Mouse (Mus musculus): Measurements from ENCODE around the gene Col23a1. TPM values are rescaled to one million over a fixed set of nuclear protein-coding genes. Genes with fewer than 3 reads are reported as not detected.
A peak's percentile ranks its signal among the peaks of the same experiment; 100 is the strongest.

The Col23a1 gene
- polyA plus RNA-seq, 1 experiment from 2014 or later = 12.3 TPM

GRCm38 (mm10) chr11:51551253-51551652, 261.5 kb downstream of the Col23a1 start:
- Histone ChIP-seq H3K9me3 (ENCODE audit: control insufficient read depth, low read length) (no peaks in the 10 kb centered on the region), H3K9ac (ENCODE audit: low read depth, low read length) (no peak overlapping the region), H3K4me1 (ENCODE audit: control insufficient read depth, insufficient read depth, low read length) (peaks cover 12% of the 10 kb centered on the region), H3K4me2 (replicated peaks; ENCODE audit: low read depth, low read length) (no peak overlapping the region), H3K4me3 (ENCODE audit: low read length) (no peak overlapping the region), H3K27ac (ENCODE audit: low read depth, low read length) (0 out of 2 replicates have a peak overlapping the region, but pooled peaks have one; percentile 47), H3K36me3 (ENCODE audit: control insufficient read depth, insufficient read depth, low read length) (no peaks in the 10 kb centered on the region), H3K27me3 (ENCODE audit: control insufficient read depth, insufficient read depth, low read length) (no peaks in the 10 kb centered on the region)
- WGBS = 47% methylated on average over 5 of the region's 5 CpGs
- 0 out of 2 replicates have a peak, but pooled peaks have one; percentile 68 for ATAC-seq (ENCODE audit: low FRiP score, low TSS enrichment)

- H3K27ac ChIP-seq (ENCODE audit: low read depth, low read length) = no peak overlapping the region
- no peaks in the 10 kb centered on the region for H3K36me3 ChIP-seq (ENCODE audit: control insufficient read depth, insufficient read depth, low read length)
- no peaks in the 10 kb centered on the region for H3K9me3 ChIP-seq (ENCODE audit: control insufficient read depth, low read length)
- H3K9ac ChIP-seq (ENCODE audit: low read depth, low read length) = no peak overlapping the region
- 54% methylated on average over 3 of the region's 3 CpGs for WGBS
- H3K27me3 ChIP-seq (ENCODE audit: control insufficient read depth, insufficient read depth, low read length) = no peaks in the 10 kb centered on the region
- H3K4me1 ChIP-seq (ENCODE audit: control insufficient read depth, insufficient read depth, low read length) = peaks cover 12% of the 10 kb centered on the region
- H3K4me2 ChIP-seq (replicated peaks; ENCODE audit: low read depth, low read length) = no peak overlapping the region
- H3K4me3 ChIP-seq (ENCODE audit: low read length) = no peak overlapping the region
- no peak for ATAC-seq (ENCODE audit: low FRiP score, low TSS enrichment)
Observed at GRCm38 (mm10) chr11:51552091-51552490, 262.4 kb downstream of the Col23a1 start.

GRCm38 (mm10) chr11:51554590-51554989, 264.9 kb downstream of the Col23a1 start:
- Histone ChIP-seq H3K27me3 (ENCODE audit: control insufficient read depth, insufficient read depth, low read length) (no peaks in the 10 kb centered on the region), H3K9me3 (ENCODE audit: control insufficient read depth, low read length) (no peaks in the 10 kb centered on the region), H3K36me3 (ENCODE audit: control insufficient read depth, insufficient read depth, low read length) (no peaks in the 10 kb centered on the region), H3K4me1 (ENCODE audit: control insufficient read depth, insufficient read depth, low read length) (peaks cover 12% of the 10 kb centered on the region), H3K9ac (ENCODE audit: low read depth, low read length) (no peak overlapping the region), H3K27ac (ENCODE audit: low read depth, low read length) (no peak overlapping the region), H3K4me2 (replicated peaks; ENCODE audit: low read depth, low read length) (no peak overlapping the region), H3K4me3 (ENCODE audit: low read length) (no peak overlapping the region)
- 74% methylated on average over 9 of the region's 10 CpGs for WGBS
- ATAC-seq (ENCODE audit: low FRiP score, low TSS enrichment) = no peak

- Histone ChIP-seq H3K9ac (ENCODE audit: low read depth, low read length) (no peak overlapping the region), H3K36me3 (ENCODE audit: control insufficient read depth, insufficient read depth, low read length) (no peaks in the 10 kb centered on the region), H3K27me3 (ENCODE audit: control insufficient read depth, insufficient read depth, low read length) (no peaks in the 10 kb centered on the region), H3K27ac (ENCODE audit: low read depth, low read length) (no peak overlapping the region), H3K4me1 (ENCODE audit: control insufficient read depth, insufficient read depth, low read length) (peaks cover 12% of the 10 kb centered on the region), H3K9me3 (ENCODE audit: control insufficient read depth, low read length) (no peaks in the 10 kb centered on the region), H3K4me2 (replicated peaks; ENCODE audit: low read depth, low read length) (no peak overlapping the region), H3K4me3 (ENCODE audit: low read length) (no peak overlapping the region)
- no peak for ATAC-seq (ENCODE audit: low FRiP score, low TSS enrichment)
- WGBS = 63% methylated on average over 2 of the region's 2 CpGs
Observed at GRCm38 (mm10) chr11:51555066-51555465, 265.3 kb downstream of the Col23a1 start.

- H3K36me3 ChIP-seq (ENCODE audit: control insufficient read depth, insufficient read depth, low read length) = no peaks in the 10 kb centered on the region
- no peak overlapping the region for H3K9ac ChIP-seq (ENCODE audit: low read depth, low read length)
- H3K9me3 ChIP-seq (ENCODE audit: control insufficient read depth, low read length) = 0 out of 2 replicates have a peak, but pooled peaks cover 2% of the 10 kb centered on the region
- no peak overlapping the region for H3K4me3 ChIP-seq (ENCODE audit: low read length)
- H3K27ac ChIP-seq (ENCODE audit: low read depth, low read length) = no peak overlapping the region
- H3K4me1 ChIP-seq (ENCODE audit: control insufficient read depth, insufficient read depth, low read length) = no peaks in the 10 kb centered on the region
- 89% methylated on average over 1 of the region's 1 CpGs for WGBS
- no peaks in the 10 kb centered on the region for H3K27me3 ChIP-seq (ENCODE audit: control insufficient read depth, insufficient read depth, low read length)
- no peak overlapping the region for H3K4me2 ChIP-seq (replicated peaks; ENCODE audit: low read depth, low read length)
- no peak for ATAC-seq (ENCODE audit: low FRiP score, low TSS enrichment)
Observed at GRCm38 (mm10) chr11:51563276-51563675, 273.6 kb downstream of the Col23a1 start.

- no peaks in the 10 kb centered on the region for H3K36me3 ChIP-seq (ENCODE audit: control insufficient read depth, insufficient read depth, low read length)
- no peak overlapping the region for H3K4me2 ChIP-seq (replicated peaks; ENCODE audit: low read depth, low read length)
- H3K27ac ChIP-seq (ENCODE audit: low read depth, low read length) = no peak overlapping the region
- no peak overlapping the region for H3K9ac ChIP-seq (ENCODE audit: low read depth, low read length)
- H3K27me3 ChIP-seq (ENCODE audit: control insufficient read depth, insufficient read depth, low read length) = no peaks in the 10 kb centered on the region
- 0 out of 2 replicates have a peak, but pooled peaks cover 2% of the 10 kb centered on the region for H3K9me3 ChIP-seq (ENCODE audit: control insufficient read depth, low read length)
- H3K4me1 ChIP-seq (ENCODE audit: control insufficient read depth, insufficient read depth, low read length) = no peaks in the 10 kb centered on the region
- peak; percentile 62; the same call in 1 of the 2 replicates for ATAC-seq (ENCODE audit: low FRiP score, low TSS enrichment)
- 24% methylated on average over 3 of the region's 3 CpGs for WGBS
- no peak overlapping the region for H3K4me3 ChIP-seq (ENCODE audit: low read length)
Observed at GRCm38 (mm10) chr11:51565062-51565461, 275.3 kb downstream of the Col23a1 start.

GRCm38 (mm10) chr11:51565951-51566350, 276.2 kb downstream of the Col23a1 start:
- Histone ChIP-seq H3K36me3 (ENCODE audit: control insufficient read depth, insufficient read depth, low read length) (no peaks in the 10 kb centered on the region), H3K9me3 (ENCODE audit: control insufficient read depth, low read length) (0 out of 2 replicates have a peak, but pooled peaks cover 2% of the 10 kb centered on the region), H3K9ac (ENCODE audit: low read depth, low read length) (no peak overlapping the region), H3K4me3 (ENCODE audit: low read length) (no peak overlapping the region), H3K4me2 (replicated peaks; ENCODE audit: low read depth, low read length) (no peak overlapping the region), H3K4me1 (ENCODE audit: control insufficient read depth, insufficient read depth, low read length) (no peaks in the 10 kb centered on the region), H3K27ac (ENCODE audit: low read depth, low read length) (no peak overlapping the region), H3K27me3 (ENCODE audit: control insufficient read depth, insufficient read depth, low read length) (no peaks in the 10 kb centered on the region)
- WGBS = 87% methylated on average over 6 of the region's 6 CpGs
- ATAC-seq (ENCODE audit: low FRiP score, low TSS enrichment) = no peak

- Histone ChIP-seq H3K9ac (ENCODE audit: low read depth, low read length) (no peak overlapping the region), H3K36me3 (ENCODE audit: control insufficient read depth, insufficient read depth, low read length) (no peaks in the 10 kb centered on the region), H3K9me3 (ENCODE audit: control insufficient read depth, low read length) (0 out of 2 replicates have a peak, but pooled peaks cover 2% of the 10 kb centered on the region), H3K4me2 (replicated peaks; ENCODE audit: low read depth, low read length) (no peak overlapping the region), H3K27ac (ENCODE audit: low read depth, low read length) (no peak overlapping the region), H3K27me3 (ENCODE audit: control insufficient read depth, insufficient read depth, low read length) (no peaks in the 10 kb centered on the region), H3K4me1 (ENCODE audit: control insufficient read depth, insufficient read depth, low read length) (0 out of 2 replicates have a peak, but pooled peaks cover 3% of the 10 kb centered on the region), H3K4me3 (ENCODE audit: low read length) (no peak overlapping the region)
- no peak for ATAC-seq (ENCODE audit: low FRiP score, low TSS enrichment)
- WGBS = 90% methylated on average over 4 of the region's 4 CpGs
Observed at GRCm38 (mm10) chr11:51568801-51569200, 279.1 kb downstream of the Col23a1 start.

GRCm38 (mm10) chr11:51576454-51576853, 286.7 kb downstream of the Col23a1 start:
- no peaks in the 10 kb centered on the region for H3K9me3 ChIP-seq (ENCODE audit: control insufficient read depth, low read length)
- no peak overlapping the region for H3K27ac ChIP-seq (ENCODE audit: low read depth, low read length)
- H3K36me3 ChIP-seq (ENCODE audit: control insufficient read depth, insufficient read depth, low read length) = no peaks in the 10 kb centered on the region
- H3K9ac ChIP-seq (ENCODE audit: low read depth, low read length) = no peak overlapping the region
- 86% methylated on average over 4 of the region's 4 CpGs for WGBS
- 0 out of 2 replicates have a peak, but pooled peaks cover 3% of the 10 kb centered on the region for H3K4me1 ChIP-seq (ENCODE audit: control insufficient read depth, insufficient read depth, low read length)
- ATAC-seq (ENCODE audit: low FRiP score, low TSS enrichment) = no peak
- H3K27me3 ChIP-seq (ENCODE audit: control insufficient read depth, insufficient read depth, low read length) = no peaks in the 10 kb centered on the region
- no peak overlapping the region for H3K4me3 ChIP-seq (ENCODE audit: low read length)
- H3K4me2 ChIP-seq (replicated peaks; ENCODE audit: low read depth, low read length) = no peak overlapping the region

All from kidney, embryonic 14.5 days (tissue).